Mouse (Mus musculus) embryonic fibroblast, embryonic 13.5 days (primary cell): ENCODE results near the gene Lyrm1.

Source experiments
- CTCF ChIP-seq: IDR thresholded peaks from 2 replicates; pipeline ENCODE4 v1.5.1; 2011; ENCODE audit warnings: mild to moderate bottlenecking, control low read depth, low read length, moderate library complexity, borderline replicate concordance; ENCODE audit not compliant: insufficient read depth
- POLR2A ChIP-seq: IDR thresholded peaks from 2 replicates; pipeline ENCODE4 v1.6.1; 2011; ENCODE audit warnings: low read depth, mild to moderate bottlenecking, control low read depth, low read length, moderate library complexity

DNA sequence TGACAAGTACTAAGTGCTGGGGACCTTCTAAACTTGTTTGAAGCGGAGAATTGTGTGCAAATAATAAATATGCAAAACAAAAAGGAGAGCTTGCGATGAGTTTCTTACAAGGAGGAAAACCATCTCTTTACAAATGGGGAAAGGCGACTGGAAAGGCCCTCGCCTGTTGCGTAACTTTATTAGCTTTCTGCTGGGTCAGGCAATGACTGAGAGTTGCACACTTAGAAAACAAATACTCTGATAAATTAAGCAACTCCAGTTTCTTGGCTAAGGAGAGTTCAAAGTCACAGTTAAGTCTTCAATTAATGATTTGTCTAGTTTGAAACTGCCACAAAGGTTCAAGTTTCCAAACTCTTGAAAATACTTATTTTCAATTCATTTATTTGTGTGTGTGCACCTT, 15.3 kb upstream of the Lyrm1 start:
- TF ChIP-seq CTCF (no peak), POLR2A (no peak)
